Mouse (Mus musculus): ENCODE data around the gene Tspan5. TPM values are rescaled to one million over a fixed set of nuclear protein-coding genes. Genes with fewer than 3 reads are reported as not detected.

The Tspan5 gene
- total and polyA plus RNA-seq, 2 experiments from 2014 or later = 99.4 to 156 TPM

DNA sequence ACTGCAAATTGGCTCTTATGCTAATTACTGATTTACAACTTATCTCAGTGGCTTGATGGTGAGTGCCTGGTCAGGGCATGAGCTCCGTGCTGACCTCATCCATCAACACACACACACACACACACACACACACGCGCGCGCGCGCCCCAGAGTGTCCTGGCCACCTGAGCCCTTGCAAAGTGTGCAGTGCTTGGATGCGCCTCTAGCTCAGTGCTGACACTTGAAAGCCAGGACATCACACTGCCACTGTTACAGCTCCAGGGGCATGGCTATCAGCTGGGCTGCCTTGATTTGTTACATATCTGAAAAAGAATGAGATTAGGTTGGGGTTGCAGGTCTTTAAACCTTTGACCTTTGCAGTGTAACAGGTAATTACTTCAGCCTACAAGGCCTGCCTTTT, 109.9 kb downstream of the Tspan5 start:
- no peak for DNase-seq (ENCODE audit: low spot score)
- H3K27me3 ChIP-seq (ENCODE audit: insufficient read depth, low read length) = no peaks in the 10 kb centered on the region
- no peak for TF ChIP-seq CTCF (IDR thresholded peaks at IDR 0.05)
- H3K27ac ChIP-seq (ENCODE audit: low read depth, low read length) = no peak overlapping the region
- H3K36me3 ChIP-seq (ENCODE audit: insufficient read depth, low read length) = no peaks in the 10 kb centered on the region
- H3K9ac ChIP-seq (replicated peaks; ENCODE audit: low read length, poor library complexity, severe bottlenecking) = no peak overlapping the region
- H3K4me1 ChIP-seq (ENCODE audit: insufficient read depth, low read length) = peaks cover 38% of the 10 kb centered on the region
- no peak for ATAC-seq (ENCODE audit: low FRiP score)
- H3K4me2 ChIP-seq (ENCODE audit: low read depth, low read length, poor library complexity, severe bottlenecking) = no peak overlapping the region
- H3K9me3 ChIP-seq (ENCODE audit: low read length) = no peaks in the 10 kb centered on the region
- no peak overlapping the region for H3K4me3 ChIP-seq (ENCODE audit: low read depth, low read length)
- WGBS = 80% methylated on average over 8 of the region's 8 CpGs

GRCm38 (mm10) chr3:138852982-138853689, 111.1 kb downstream of the Tspan5 start:
- H3K4me2 ChIP-seq (ENCODE audit: low read depth, low read length, poor library complexity, severe bottlenecking) = no peak overlapping the region
- ATAC-seq (ENCODE audit: low FRiP score) = no peak

DNA sequence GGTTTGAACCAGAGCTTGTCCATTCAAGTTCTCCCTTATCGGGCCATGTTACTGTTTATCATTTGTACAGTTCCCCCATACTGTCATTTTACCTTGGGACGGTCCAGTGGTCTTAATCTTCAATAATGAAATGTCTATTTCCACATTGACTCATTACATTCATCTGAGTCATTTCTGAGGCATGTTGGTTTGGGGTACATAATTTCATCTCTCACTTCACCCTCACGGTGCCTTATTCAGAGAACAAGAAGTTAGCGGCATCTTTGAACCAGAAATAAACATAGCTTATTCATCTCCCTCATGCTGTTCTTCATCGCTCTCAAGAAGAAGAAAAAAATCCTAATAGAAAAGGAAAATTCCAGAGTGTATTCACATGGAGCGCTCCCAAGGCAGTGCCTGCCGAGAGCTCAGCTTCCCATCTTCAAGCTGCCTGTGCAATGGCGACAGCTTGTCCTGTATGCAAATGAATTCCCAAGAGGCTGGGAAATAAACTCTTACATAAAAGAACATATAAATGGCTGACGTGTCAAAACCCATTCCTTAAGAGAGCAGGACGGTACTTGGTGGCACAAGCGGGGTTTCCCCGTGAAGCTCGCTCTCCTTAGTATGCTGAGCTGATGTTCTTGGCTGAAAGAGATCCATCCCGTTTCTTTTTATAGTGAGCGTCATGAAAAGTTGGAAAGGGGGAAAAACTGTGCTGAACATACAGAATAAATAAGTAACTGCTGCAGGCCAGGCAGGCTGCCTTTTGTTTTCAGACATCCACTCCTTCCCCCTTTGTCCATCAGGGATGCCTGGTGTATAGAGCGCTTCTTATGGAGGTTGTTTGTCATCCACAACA, 112.2 kb downstream of the Tspan5 start:
- H3K4me1 ChIP-seq (ENCODE audit: insufficient read depth, low read length) = peaks cover 60% of the 10 kb centered on the region
- peak overlapping the region; percentile 48 for H3K27ac ChIP-seq (ENCODE audit: low read depth, low read length)
- H3K9ac ChIP-seq (replicated peaks; ENCODE audit: low read length, poor library complexity, severe bottlenecking) = no peak overlapping the region
- no peaks in the 10 kb centered on the region for H3K27me3 ChIP-seq (ENCODE audit: insufficient read depth, low read length)
- ATAC-seq (ENCODE audit: low FRiP score) = no peak
- H3K4me2 ChIP-seq (ENCODE audit: low read depth, low read length, poor library complexity, severe bottlenecking) = peak overlapping the region; percentile 32
- WGBS = 19% methylated on average over 16 of the region's 16 CpGs
- no peaks in the 10 kb centered on the region for H3K9me3 ChIP-seq (ENCODE audit: low read length)
- no peak for DNase-seq (ENCODE audit: low spot score)
- no peak for TF ChIP-seq CTCF (IDR thresholded peaks at IDR 0.05)
- no peaks in the 10 kb centered on the region for H3K36me3 ChIP-seq (ENCODE audit: insufficient read depth, low read length)
- no peak overlapping the region for H3K4me3 ChIP-seq (ENCODE audit: low read depth, low read length)

More at GRCm38 (mm10) chr3:138852982-138853689, 111.1 kb downstream of the Tspan5 start:
- 27% methylated on average over 13 of the region's 13 CpGs for WGBS
- no peak overlapping the region for H3K9ac ChIP-seq (replicated peaks; ENCODE audit: low read length, poor library complexity, severe bottlenecking)
- DNase-seq (ENCODE audit: low spot score) = no peak
- no peak overlapping the region; the same call in 1 of the 2 replicates for H3K27ac ChIP-seq (ENCODE audit: low read depth, low read length)
- H3K27me3 ChIP-seq (ENCODE audit: insufficient read depth, low read length) = no peaks in the 10 kb centered on the region
- H3K4me3 ChIP-seq (ENCODE audit: low read depth, low read length) = no peak overlapping the region
- H3K36me3 ChIP-seq (ENCODE audit: insufficient read depth, low read length) = no peaks in the 10 kb centered on the region
- no peak for TF ChIP-seq CTCF (IDR thresholded peaks at IDR 0.05)
- no peaks in the 10 kb centered on the region for H3K9me3 ChIP-seq (ENCODE audit: low read length)
- peaks cover 49% of the 10 kb centered on the region for H3K4me1 ChIP-seq (ENCODE audit: insufficient read depth, low read length)

DNA sequence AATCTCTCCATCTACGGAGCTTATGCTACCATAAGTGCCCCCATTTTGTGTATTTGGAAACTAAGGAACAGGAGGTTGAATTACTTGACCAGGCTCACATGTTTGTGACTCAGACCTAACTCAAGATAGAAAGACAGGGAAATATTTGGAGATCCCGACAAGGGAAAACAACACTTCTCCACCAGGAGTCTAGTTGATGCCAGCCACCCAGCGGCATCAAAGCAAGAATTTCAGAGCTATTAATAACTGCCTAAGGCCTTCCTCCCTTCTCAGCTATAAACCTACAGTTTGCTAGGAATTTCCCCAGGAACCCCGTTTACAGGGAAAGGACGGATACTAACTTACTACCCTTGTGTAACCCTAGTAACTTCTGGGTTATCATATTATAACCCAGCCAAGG, 113.4 kb downstream of the Tspan5 start:
- no peak overlapping the region for H3K4me3 ChIP-seq (ENCODE audit: low read depth, low read length)
- WGBS = 74% methylated on average over 5 of the region's 5 CpGs
- H3K4me1 ChIP-seq (ENCODE audit: insufficient read depth, low read length) = peaks cover 61% of the 10 kb centered on the region
- DNase-seq (ENCODE audit: low spot score) = no peak
- no peaks in the 10 kb centered on the region for H3K36me3 ChIP-seq (ENCODE audit: insufficient read depth, low read length)
- no peaks in the 10 kb centered on the region for H3K9me3 ChIP-seq (ENCODE audit: low read length)
- no peak for TF ChIP-seq CTCF (IDR thresholded peaks at IDR 0.05)
- H3K27ac ChIP-seq (ENCODE audit: low read depth, low read length) = no peak overlapping the region; the same call in 1 of the 2 replicates
- H3K9ac ChIP-seq (replicated peaks; ENCODE audit: low read length, poor library complexity, severe bottlenecking) = no peak overlapping the region
- no peaks in the 10 kb centered on the region for H3K27me3 ChIP-seq (ENCODE audit: insufficient read depth, low read length)
- no peak overlapping the region for H3K4me2 ChIP-seq (ENCODE audit: low read depth, low read length, poor library complexity, severe bottlenecking)
- no peak for ATAC-seq (ENCODE audit: low FRiP score)

- Histone ChIP-seq H3K9ac (replicated peaks; ENCODE audit: low read length, poor library complexity, severe bottlenecking) (no peak overlapping the region), H3K4me2 (ENCODE audit: low read depth, low read length, poor library complexity, severe bottlenecking) (0 out of 2 replicates have a peak overlapping the region, but pooled peaks have one; percentile 1), H3K4me1 (ENCODE audit: insufficient read depth, low read length) (peaks cover 58% of the 10 kb centered on the region), H3K27ac (ENCODE audit: low read depth, low read length) (peak overlapping the region; percentile 57), H3K27me3 (ENCODE audit: insufficient read depth, low read length) (no peaks in the 10 kb centered on the region), H3K9me3 (ENCODE audit: low read length) (no peaks in the 10 kb centered on the region), H3K4me3 (ENCODE audit: low read depth, low read length) (no peak overlapping the region), H3K36me3 (ENCODE audit: insufficient read depth, low read length) (no peaks in the 10 kb centered on the region)
- WGBS = 34% methylated on average over 4 of the region's 4 CpGs
- ATAC-seq (ENCODE audit: low FRiP score) (peak; percentile 42), DNase-seq (ENCODE audit: low spot score) (no peak)
- no peak for TF ChIP-seq CTCF (IDR thresholded peaks at IDR 0.05)
These were observed 115.0 kb downstream of the Tspan5 start for GRCm38 (mm10) chr3:138856946-138857345.
